In genomic region chrX:36760946-36761635, GRCm38 (mm10) we compare ENCODE assay signal across 10 mouse cellular contexts. TPM values are rescaled to one million over a fixed set of nuclear protein-coding genes. Genes with fewer than 3 reads are reported as not detected.
DNase-seq lines count a peak whose midpoint lies in the region; ATAC-seq and TF ChIP-seq lines count a peak whose summit lies in the region.
"Had no signal": no experiment of that assay in that cellular context is flagged by ENCODE, and none has a peak within 500 bp of the region (broad histone marks: within the 10 kb centered on the region; RNA-seq: fewer than 3 reads in every experiment).

No protein-coding gene starts in this region.

- no peak overlapping the region for H3K4me2 ChIP-seq in liver, embryonic 12.5 days
- H3K4me2 ChIP-seq in hindbrain, embryonic 14.5 days (replicated peaks) = no peak overlapping the region
- H3K4me2 ChIP-seq in midbrain, embryonic 16.5 days (ENCODE audit: low read length) = no peak overlapping the region
- H3K4me2 ChIP-seq: embryonic facial prominence, embryonic 12.5 days had no signal

- H3K36me3 ChIP-seq in liver, embryonic 12.5 days = no peaks in the 10 kb centered on the region
- no peaks in the 10 kb centered on the region for H3K36me3 ChIP-seq in hindbrain, embryonic 14.5 days (replicated peaks; ENCODE audit: control insufficient read depth, insufficient read depth)
- H3K36me3 ChIP-seq in midbrain, embryonic 16.5 days (ENCODE audit: control insufficient read depth, insufficient read depth, low read length) = no peaks in the 10 kb centered on the region
- H3K36me3 ChIP-seq in thymus, adult 2 months (ENCODE audit: control insufficient read depth, insufficient read depth, low read length) = no peaks in the 10 kb centered on the region
- H3K36me3 ChIP-seq: embryonic facial prominence, embryonic 12.5 days had no signal

- no peaks in the 10 kb centered on the region for H3K9me3 ChIP-seq in liver, embryonic 12.5 days (replicated peaks)
- H3K9me3 ChIP-seq in hindbrain, embryonic 14.5 days (ENCODE audit: control insufficient read depth, low read length) = no peaks in the 10 kb centered on the region
- H3K9me3 ChIP-seq in midbrain, embryonic 16.5 days (replicated peaks; ENCODE audit: control insufficient read depth, low read length, poor library complexity, severe bottlenecking) = no peaks in the 10 kb centered on the region
- H3K9me3 ChIP-seq: embryonic facial prominence, embryonic 12.5 days had no signal

- H3K9ac ChIP-seq in liver, embryonic 12.5 days = no peak overlapping the region
- H3K9ac ChIP-seq in hindbrain, embryonic 14.5 days = no peak overlapping the region
- no peak overlapping the region for H3K9ac ChIP-seq in midbrain, embryonic 16.5 days (ENCODE audit: low read depth, low read length)
- H3K9ac ChIP-seq: embryonic facial prominence, embryonic 12.5 days had no signal

- H3K27me3 ChIP-seq in liver, embryonic 12.5 days (replicated peaks) = no peaks in the 10 kb centered on the region
- no peaks in the 10 kb centered on the region for H3K27me3 ChIP-seq in hindbrain, embryonic 14.5 days (ENCODE audit: control insufficient read depth, insufficient read depth, low read length)
- H3K27me3 ChIP-seq in midbrain, embryonic 16.5 days (ENCODE audit: control insufficient read depth, insufficient read depth, low read depth, low read length) = no peaks in the 10 kb centered on the region
- H3K27me3 ChIP-seq in thymus, adult 2 months (ENCODE audit: control insufficient read depth, insufficient read depth, low read length) = no peaks in the 10 kb centered on the region
- H3K27me3 ChIP-seq: embryonic facial prominence, embryonic 12.5 days had no signal

- TF ChIP-seq CTCF in brain, embryonic 14.5 days (IDR thresholded peaks at IDR 0.05; ENCODE audit: borderline replicate concordance, extremely low read depth, insufficient read depth, insufficient read length) = peak; percentile 65; the same call in 1 of the 2 replicates
- no peak for TF ChIP-seq CTCF in thymus, adult 2 months (IDR thresholded peaks at IDR 0.05; ENCODE audit: borderline replicate concordance, control insufficient read depth, extremely low read depth, insufficient read depth, low read length, poor library complexity)

- no peak overlapping the region for H3K27ac ChIP-seq in liver, embryonic 12.5 days
- 0 out of 2 replicates have a peak overlapping the region, but pooled peaks have one; percentile 32 for H3K27ac ChIP-seq in hindbrain, embryonic 14.5 days
- peak overlapping the region; percentile 37 for H3K27ac ChIP-seq in midbrain, embryonic 16.5 days (ENCODE audit: low read length)
- no peak overlapping the region for H3K27ac ChIP-seq in thymus, adult 2 months (ENCODE audit: control insufficient read depth, insufficient read depth, low read length)
- H3K27ac ChIP-seq: embryonic facial prominence, embryonic 12.5 days; macrophage had no signal

- H3K4me1 ChIP-seq in liver, embryonic 12.5 days = no peaks in the 10 kb centered on the region
- H3K4me1 ChIP-seq in hindbrain, embryonic 14.5 days (replicated peaks; ENCODE audit: control insufficient read depth, insufficient read depth, low read length) = no peaks in the 10 kb centered on the region
- peaks cover 3% of the 10 kb centered on the region; the same call in 1 of the 2 replicates for H3K4me1 ChIP-seq in midbrain, embryonic 16.5 days (ENCODE audit: control insufficient read depth, insufficient read depth, low read length)
- H3K4me1 ChIP-seq in thymus, adult 2 months (replicated peaks; ENCODE audit: control insufficient read depth, insufficient read depth, low read length) = peaks cover 10% of the 10 kb centered on the region
- H3K4me1 ChIP-seq: embryonic facial prominence, embryonic 12.5 days had no signal

- TF ChIP-seq POLR2A in brain, embryonic 14.5 days (IDR thresholded peaks at IDR 0.05; ENCODE audit: borderline replicate concordance, extremely low read depth, insufficient read depth, insufficient read length, poor library complexity, severe bottlenecking) = no peak
- TF ChIP-seq POLR2A in thymus, adult 2 months (IDR thresholded peaks at IDR 0.05; ENCODE audit: control insufficient read depth, extremely low read depth, insufficient read depth, low read length, poor library complexity) = no peak

- intact Hi-C loops in left cerebral cortex, postnatal 14 days (cut with DNase I) = no loop called here

- no peak overlapping the region for H3K4me3 ChIP-seq in liver, embryonic 12.5 days
- no peak overlapping the region for H3K4me3 ChIP-seq in hindbrain, embryonic 14.5 days (replicated peaks; ENCODE audit: low read length)
- H3K4me3 ChIP-seq in midbrain, embryonic 16.5 days (ENCODE audit: low read depth, low read length) = no peak overlapping the region
- no peak overlapping the region for H3K4me3 ChIP-seq in thymus, adult 2 months (ENCODE audit: control insufficient read depth, insufficient read depth, low read length)
- H3K4me3 ChIP-seq: embryonic facial prominence, embryonic 12.5 days had no signal

- peak; percentile 37 for DNase-seq in liver
- peak; percentile 80 for DNase-seq in brain, embryonic 14.5 days (ENCODE audit: low read depth)
- DNase-seq in hindbrain, embryonic 14.5 days (ENCODE audit: low spot score) = peak; percentile 79
- peak; percentile 42 to 67 for DNase-seq in left cerebral cortex, postnatal 14 days (ENCODE audit: low spot score in 2 of 2)
- DNase-seq in thymus, adult 2 months = peak; percentile 50

- WGBS in liver, embryonic 12.5 days (ENCODE audit: insufficient replicate concordance) = 56% methylated on average over 6 of the region's 6 CpGs
- WGBS in hindbrain, embryonic 14.5 days = 43% methylated on average over 6 of the region's 6 CpGs
- WGBS in midbrain, embryonic 16.5 days = 32% methylated on average over 6 of the region's 6 CpGs
- WGBS in thymus, adult 2 months = 62% methylated on average over 6 of the region's 6 CpGs

- no peak for ATAC-seq in liver, embryonic 12.5 days
- ATAC-seq in erythroid progenitor cell, adult 5-6 weeks (replicated peaks; ENCODE audit: low FRiP score, poor library complexity, severe bottlenecking) = peak; percentile 72
- ATAC-seq in hindbrain, embryonic 14.5 days (ENCODE audit: low FRiP score) = peak; percentile 46; the same call in 1 of the 2 replicates
- ATAC-seq in midbrain, embryonic 16.5 days = peak; percentile 59; the same call in 1 of the 2 replicates

RNA-seq across cellular contexts. Expression of gene Slc25a43, which starts 17.6 kb away (rescaled TPM):
- 1.0 and 1.2 TPM in 2 replicates for polyA plus RNA-seq in liver, embryonic 12.5 days (2016; fragmentation: Nextera tagmentation; extraction: Ambion mirVana)
- polyA plus RNA-seq in brain, embryonic 14.5 days (2012; rRNA removed) = 0.66 and 0.89 TPM in 2 replicates
- not detected in 2 replicates for total RNA-seq in erythroid progenitor cell, adult 5-6 weeks (2015; ENCODE audit: low replicate concordance)
- not detected in 2 replicates for total RNA-seq in erythroid progenitor cell, adult 5-6 weeks (2017; ENCODE audit: low replicate concordance)
- 0.42 and 0.96 TPM in 2 replicates for polyA plus RNA-seq in hindbrain, embryonic 14.5 days (2014; fragmentation: Nextera tagmentation; extraction: Ambion mirVana)
- under 1 TPM in 1 of 2 experiments, not detected in 1; 0.30 TPM for total RNA-seq in left cerebral cortex, postnatal 14 days (2021)
- 0.93 and 0.94 TPM in 2 replicates for polyA plus RNA-seq in midbrain, embryonic 16.5 days (2015; fragmentation: Nextera tagmentation; extraction: Ambion mirVana)
- 1.6 and 2.2 TPM in 2 replicates for polyA plus RNA-seq in thymus, adult 2 months (2012; rRNA removed)

RNA-seq across cellular contexts. Expression of gene Slc25a5, which starts 34.4 kb away (rescaled TPM):
- polyA plus RNA-seq in liver, embryonic 12.5 days (2016; fragmentation: Nextera tagmentation; extraction: Ambion mirVana) = 641 and 655 TPM in 2 replicates
- 477 and 533 TPM in 2 replicates for polyA plus RNA-seq in brain, embryonic 14.5 days (2012; rRNA removed)
- 208 and 285 TPM in 2 replicates for total RNA-seq in erythroid progenitor cell, adult 5-6 weeks (2015; ENCODE audit: low replicate concordance)
- total RNA-seq in erythroid progenitor cell, adult 5-6 weeks (2017; ENCODE audit: low replicate concordance) = 144 and 176 TPM in 2 replicates
- 568 TPM in 2 replicates for polyA plus RNA-seq in hindbrain, embryonic 14.5 days (2014; fragmentation: Nextera tagmentation; extraction: Ambion mirVana)
- 100 to 1,000 TPM; 363 to 370 TPM for total RNA-seq in left cerebral cortex, postnatal 14 days (2021)
- 408 and 436 TPM in 2 replicates for polyA plus RNA-seq in midbrain, embryonic 16.5 days (2015; fragmentation: Nextera tagmentation; extraction: Ambion mirVana)
- polyA plus RNA-seq in thymus, adult 2 months (2012; rRNA removed) = 920 and 977 TPM in 2 replicates

Comparison
In these comparisons a context has a peak if more than half of its experiments do, and no peak if none do; other contexts are left out.
1. H3K27ac ChIP-seq: peak in hindbrain, embryonic 14.5 days (single experiment) and midbrain, embryonic 16.5 days (single experiment); none in liver, embryonic 12.5 days (single experiment) and thymus, adult 2 months (single experiment).
2. Peak in every context shown above with its lines, with median percentiles within 50 percentile points of each other: DNase-seq.